Mouse (Mus musculus): Measurements from ENCODE around the gene Exoc6.

GRCm38 (mm10) chr19:37514811-37515292 lies 35.4 kb upstream of the Exoc6 start:
- TF ChIP-seq POLR2A (IDR thresholded peaks at IDR 0.05; ENCODE audit: insufficient read depth, low read depth, low read length): no peak
- no peak for TF ChIP-seq CTCF (IDR thresholded peaks at IDR 0.05)
- TF ChIP-seq EP300 (IDR thresholded peaks at IDR 0.05; ENCODE audit: insufficient read depth, low read depth, low read length): no peak
